Mouse (Mus musculus) bone marrow, adult 2 months (tissue): ENCODE results near the gene Lpar4.

Experiments
- CTCF ChIP-seq: fragments of 200-500 bp; IDR thresholded peaks from 2 replicates; pipeline ENCODE4 v1.5.1; 2011; ENCODE audit warnings: low read length, control low read depth; ENCODE audit not compliant: control insufficient read depth, insufficient read depth
- POLR2A ChIP-seq: fragments of 200-500 bp; IDR thresholded peaks from 2 replicates; pipeline ENCODE4 v1.6.1; 2011; ENCODE audit warnings: low read depth, mild to moderate bottlenecking, control low read depth, low read length, borderline replicate concordance; ENCODE audit not compliant: control insufficient read depth

- TF ChIP-seq CTCF (no peak), POLR2A (no peak)
These were observed at the start of gene Lpar4 for GRCm38 (mm10) chrX:106920175-106920827.
